Mouse (Mus musculus) thymus, adult 2 months (tissue): ENCODE measurements at regions not wholly inside any gene's neighbourhood (a gene's known extent, or its start where the extent isn't known, plus 50 kb on each side); places are given as distances from the start of the nearest gene placed in this dataset.

Source experiments
- CTCF ChIP-seq: fragments of 200-500 bp; IDR thresholded peaks from 2 replicates; pipeline ENCODE4 v1.5.1; 2012; ENCODE audit warnings: mild to moderate bottlenecking, control low read depth, low read length, moderate library complexity, borderline replicate concordance; ENCODE audit not compliant: control insufficient read depth, poor library complexity, insufficient read depth; ENCODE audit errors: extremely low read depth
- POLR2A ChIP-seq: fragments of 200-500 bp; IDR thresholded peaks from 2 replicates; pipeline ENCODE4 v1.6.1; 2012; ENCODE audit warnings: mild to moderate bottlenecking, low read length, control low read depth, moderate library complexity; ENCODE audit not compliant: control insufficient read depth, poor library complexity, insufficient read depth; ENCODE audit errors: extremely low read depth

GRCm38 (mm10) chr6:99889055-99889454, 162.9 kb upstream of the Prok2 start:
- TF ChIP-seq CTCF = no peak
- no peak for TF ChIP-seq POLR2A
